Mouse (Mus musculus) midbrain, embryonic 13.5 days (tissue): Measurements from ENCODE around the gene 9130213A22Rik. TPM values are rescaled to one million over a fixed set of nuclear protein-coding genes. Genes with fewer than 3 reads are reported as not detected.

ENCODE experiments used
- ATAC-seq: fragments of 200-750 bp; cut with Nextera tagmentation; 2 replicates; pipeline ENCODE4 v1.8.0; 2017; ENCODE audit warnings: mild to moderate bottlenecking, moderate TSS enrichment, moderate library complexity
- H3K27ac ChIP-seq: fragments of 300-500 bp; sonication (generic); 2 replicates; pipeline ENCODE4 v1.5.1; 2015; ENCODE audit warnings: inconsistent platforms, mild to moderate bottlenecking, moderate library complexity
- H3K27me3 ChIP-seq: fragments of 300-500 bp; sonication (generic); 2 replicates; pipeline ENCODE4 v1.6.1; 2015; ENCODE audit warnings: mild to moderate bottlenecking, inconsistent platforms
- H3K36me3 ChIP-seq: fragments of 300-500 bp; sonication (generic); 2 replicates; pipeline ENCODE4 v1.6.1; 2015; ENCODE audit warnings: mild to moderate bottlenecking, inconsistent platforms
- H3K4me1 ChIP-seq: fragments of 300-500 bp; sonication (generic); replicated peaks from 2 replicates; pipeline ENCODE4 v1.6.1; 2015; ENCODE audit warnings: inconsistent platforms
- H3K4me2 ChIP-seq: fragments of 300-500 bp; sonication (generic); replicated peaks from 2 replicates; pipeline ENCODE4 v1.6.1; 2015; ENCODE audit warnings: moderate library complexity, mild to moderate bottlenecking, inconsistent platforms
- H3K4me3 ChIP-seq: fragments of 300-500 bp; sonication (generic); replicated peaks from 2 replicates; pipeline ENCODE4 v1.5.1; 2015; ENCODE audit warnings: mild to moderate bottlenecking, inconsistent platforms
- H3K9ac ChIP-seq: fragments of 300-500 bp; sonication (generic); replicated peaks from 2 replicates; pipeline ENCODE4 v1.6.1; 2015; ENCODE audit warnings: mild to moderate bottlenecking, inconsistent platforms
- H3K9me3 ChIP-seq: fragments of 300-500 bp; sonication (generic); 2 replicates; pipeline ENCODE4 v1.6.1; 2016; ENCODE audit warnings: mild to moderate bottlenecking, inconsistent platforms
- WGBS: fragments of 180-500 bp; shearing (Covaris S2); methylation state at CpG from one replicate; pipeline ENCODE4 v1.1.7; 2015; 5-methylcytosine and 5-hydroxymethylcytosine counted together
- polyA plus RNA-seq: library from polyadenylated mRNA; unstranded; fragments of >200 nt; fragmentation: Nextera tagmentation; extraction: Ambion mirVana; gene quantifications from 2 replicates; pipeline ENCODE4 v1.2.1, GENCODE M21; 2015

9130213A22Rik gene
- polyA plus RNA-seq, 1 experiment from 2014 or later: not detected

- Histone ChIP-seq H3K9me3 (no peaks in the 10 kb centered on the region), H3K9ac (peak within 1 kb of the TSS; percentile 97), H3K4me3 (peak within 1 kb of the TSS; percentile 97), H3K27me3 (no peaks in the 10 kb centered on the region), H3K4me2 (peak within 1 kb of the TSS; percentile 94), H3K4me1 (peaks cover 47% of the 10 kb centered on the region), H3K27ac (peak within 1 kb of the TSS; percentile 95), H3K36me3 (peaks cover 29% of the 10 kb centered on the region)
- ATAC-seq: peak; percentile 84
- WGBS: 1% methylated on average over 63 of the region's 67 CpGs
Measured at GRCm38 (mm10) chr11:69088103-69088855, 34.1 kb downstream of the 9130213A22Rik start, which contains the start of gene Vamp2. TSS of gene Vamp2 (plus strand) at chr11:69088490.

DNA sequence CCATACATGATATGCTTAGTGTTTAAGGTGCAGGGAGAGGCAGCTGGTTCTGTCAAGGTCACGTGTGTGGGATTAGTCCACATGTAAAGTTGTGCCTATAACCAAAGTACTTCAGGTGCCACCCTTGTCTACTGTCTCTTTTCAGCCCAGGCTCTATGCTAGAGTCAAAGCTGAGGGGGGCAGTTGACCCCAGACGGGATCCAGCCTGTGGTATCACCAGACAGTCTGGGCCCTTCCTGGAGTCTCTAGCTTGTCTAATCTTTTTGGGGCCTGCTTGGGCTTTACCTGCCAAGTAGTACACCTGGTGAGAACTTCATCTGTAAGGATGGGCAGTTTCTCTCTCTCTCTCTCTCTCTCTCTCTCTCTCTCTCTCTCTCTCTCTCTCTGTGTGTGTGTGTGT, 34.8 kb downstream of the 9130213A22Rik start:
- Histone ChIP-seq H3K9ac (peak overlapping the region; percentile 97; the same call in 1 of the 2 replicates), H3K4me3 (peak overlapping the region; percentile 97), H3K27me3 (no peaks in the 10 kb centered on the region), H3K9me3 (no peaks in the 10 kb centered on the region), H3K36me3 (peaks cover 26% of the 10 kb centered on the region), H3K27ac (peak overlapping the region; percentile 51; the same call in 1 of the 2 replicates), H3K4me2 (peak overlapping the region; percentile 94), H3K4me1 (peaks cover 45% of the 10 kb centered on the region)
- ATAC-seq: no peak
- WGBS: 81% methylated on average over 2 of the region's 2 CpGs

GRCm38 (mm10) chr11:69087082-69087481, 35.3 kb downstream of the 9130213A22Rik start:
- Histone ChIP-seq H3K4me2 (no peak overlapping the region), H3K9me3 (no peaks in the 10 kb centered on the region), H3K27me3 (no peaks in the 10 kb centered on the region), H3K36me3 (peaks cover 23% of the 10 kb centered on the region), H3K9ac (0 out of 2 replicates have a peak overlapping the region, but pooled peaks have one; percentile 28), H3K27ac (peak overlapping the region; percentile 51), H3K4me1 (peaks cover 43% of the 10 kb centered on the region), H3K4me3 (no peak overlapping the region)
- no peak for ATAC-seq
- 41% methylated on average over 4 of the region's 4 CpGs for WGBS

DNA sequence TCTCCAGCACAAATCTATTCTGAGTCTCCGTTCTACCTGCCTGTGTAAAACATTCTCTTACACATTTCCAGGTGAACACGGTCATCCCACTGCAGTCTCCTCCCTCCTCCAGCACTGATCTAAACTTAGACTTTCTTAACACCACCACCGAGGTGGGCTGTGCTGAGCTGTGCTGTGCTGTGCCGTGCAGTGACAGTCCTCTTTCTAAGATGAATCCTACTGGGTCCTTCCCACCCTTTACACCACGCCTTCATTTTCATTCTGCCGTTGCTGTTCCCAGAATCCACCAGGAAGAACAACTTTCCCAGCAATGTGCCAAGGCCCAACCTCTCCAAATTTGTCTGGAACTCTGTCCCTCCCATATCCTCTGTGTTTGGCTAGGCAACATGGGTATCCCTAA, 36.0 kb downstream of the 9130213A22Rik start:
- peaks cover 36% of the 10 kb centered on the region for H3K4me1 ChIP-seq
- no peaks in the 10 kb centered on the region for H3K9me3 ChIP-seq
- H3K9ac ChIP-seq: no peak overlapping the region
- H3K4me3 ChIP-seq: no peak overlapping the region
- no peaks in the 10 kb centered on the region for H3K27me3 ChIP-seq
- H3K27ac ChIP-seq: no peak overlapping the region
- H3K4me2 ChIP-seq: no peak overlapping the region
- no peak for ATAC-seq
- WGBS: 73% methylated on average over 6 of the region's 6 CpGs
- peaks cover 16% of the 10 kb centered on the region for H3K36me3 ChIP-seq

GRCm38 (mm10) chr11:69085608-69086007, 36.8 kb downstream of the 9130213A22Rik start:
- 70% methylated on average over 6 of the region's 6 CpGs for WGBS
- H3K36me3 ChIP-seq: peaks cover 11% of the 10 kb centered on the region

GRCm38 (mm10) chr11:69081613-69082012, 40.8 kb downstream of the 9130213A22Rik start:
- Histone ChIP-seq H3K4me2 (no peak overlapping the region), H3K27ac (no peak overlapping the region; the same call in 1 of the 2 replicates), H3K4me1 (no peaks in the 10 kb centered on the region), H3K9me3 (no peaks in the 10 kb centered on the region), H3K27me3 (no peaks in the 10 kb centered on the region), H3K4me3 (no peak overlapping the region), H3K9ac (no peak overlapping the region), H3K36me3 (no peaks in the 10 kb centered on the region)
- ATAC-seq: no peak
- 85% methylated on average over 7 of the region's 7 CpGs for WGBS

More at GRCm38 (mm10) chr11:69085608-69086007, 36.8 kb downstream of the 9130213A22Rik start:
- H3K4me2 ChIP-seq: no peak overlapping the region
- no peak overlapping the region for H3K9ac ChIP-seq
- H3K4me3 ChIP-seq: no peak overlapping the region
- no peak overlapping the region for H3K27ac ChIP-seq
- peaks cover 29% of the 10 kb centered on the region for H3K4me1 ChIP-seq
- no peak for ATAC-seq
- no peaks in the 10 kb centered on the region for H3K27me3 ChIP-seq
- no peaks in the 10 kb centered on the region for H3K9me3 ChIP-seq

DNA sequence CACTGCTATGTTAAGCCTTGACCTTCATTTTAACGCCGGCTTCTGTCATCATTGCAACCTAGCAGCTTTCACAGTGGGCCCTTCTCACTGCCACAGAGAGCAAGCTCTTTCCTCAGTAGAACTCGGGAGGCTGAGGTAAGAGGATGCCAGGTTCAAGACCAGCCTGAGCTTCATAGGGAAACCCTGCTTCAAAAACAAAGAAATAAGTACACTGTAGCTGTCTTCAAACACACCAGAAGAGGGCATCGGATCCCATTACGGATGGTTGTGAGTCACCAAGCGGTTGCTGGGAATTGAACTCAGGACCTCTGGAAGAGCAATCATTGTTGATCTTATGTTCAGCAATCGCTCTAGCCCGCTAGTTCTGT, 41.5 kb downstream of the 9130213A22Rik start:
- Histone ChIP-seq H3K27ac (no peak overlapping the region), H3K4me3 (no peak overlapping the region), H3K4me2 (no peak overlapping the region), H3K9me3 (no peaks in the 10 kb centered on the region), H3K27me3 (no peaks in the 10 kb centered on the region), H3K9ac (no peak overlapping the region), H3K4me1 (no peaks in the 10 kb centered on the region), H3K36me3 (no peaks in the 10 kb centered on the region)
- ATAC-seq: no peak
- 89% methylated on average over 8 of the region's 8 CpGs for WGBS

GRCm38 (mm10) chr11:69080102-69080854, 42.1 kb downstream of the 9130213A22Rik start:
- H3K27ac ChIP-seq: no peak overlapping the region
- H3K27me3 ChIP-seq: no peaks in the 10 kb centered on the region
- ATAC-seq: no peak
- no peak overlapping the region for H3K4me3 ChIP-seq
- H3K4me2 ChIP-seq: no peak overlapping the region
- H3K4me1 ChIP-seq: no peaks in the 10 kb centered on the region
- H3K36me3 ChIP-seq: no peaks in the 10 kb centered on the region
- no peak overlapping the region for H3K9ac ChIP-seq
- no peaks in the 10 kb centered on the region for H3K9me3 ChIP-seq
- WGBS: 85% methylated on average over 15 of the region's 15 CpGs

DNA sequence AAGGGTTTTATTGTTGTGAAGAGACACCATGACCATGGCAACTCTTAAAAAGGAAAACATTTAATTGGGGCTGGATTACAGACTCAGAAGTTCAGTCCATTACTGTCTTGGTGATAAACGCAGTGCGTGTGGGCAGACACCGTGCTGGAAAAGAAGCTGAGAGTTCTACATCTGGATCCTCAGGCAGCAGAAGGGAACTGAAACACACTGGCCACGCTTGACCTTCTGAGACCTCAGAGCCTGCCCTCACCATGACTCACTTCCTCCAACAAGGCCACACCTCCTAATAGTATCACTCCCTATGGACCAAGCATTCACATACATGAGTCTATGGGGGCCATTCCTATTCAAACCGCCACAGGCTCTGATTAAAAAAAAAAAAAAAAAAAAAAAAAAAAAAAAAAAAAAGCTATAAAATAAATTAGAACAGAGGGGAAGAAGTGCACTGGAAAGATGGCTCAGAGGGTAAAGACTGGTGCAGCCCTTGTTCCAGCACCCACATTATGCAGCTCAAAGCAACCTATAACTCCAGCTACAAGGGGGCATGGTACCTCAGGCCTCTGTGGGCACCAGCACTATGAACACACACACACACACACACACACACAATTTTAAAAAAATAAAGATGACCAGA, 43.5 kb downstream of the 9130213A22Rik start:
- no peaks in the 10 kb centered on the region for H3K9me3 ChIP-seq
- WGBS: 85% methylated on average over 5 of the region's 5 CpGs
- H3K27ac ChIP-seq: no peak overlapping the region
- H3K4me3 ChIP-seq: no peak overlapping the region
- H3K9ac ChIP-seq: no peak overlapping the region
- no peaks in the 10 kb centered on the region for H3K36me3 ChIP-seq
- no peak for ATAC-seq
- no peak overlapping the region for H3K4me2 ChIP-seq
- H3K27me3 ChIP-seq: no peaks in the 10 kb centered on the region
- H3K4me1 ChIP-seq: peaks cover 5% of the 10 kb centered on the region

- WGBS: 89% methylated on average over 6 of the region's 6 CpGs
Measured at GRCm38 (mm10) chr11:69078041-69078440, 44.3 kb downstream of the 9130213A22Rik start.

GRCm38 (mm10) chr11:69077316-69077715, 45.1 kb downstream of the 9130213A22Rik start:
- no peak overlapping the region for H3K4me2 ChIP-seq
- no peak for ATAC-seq
- H3K4me1 ChIP-seq: peaks cover 12% of the 10 kb centered on the region
- H3K27me3 ChIP-seq: no peaks in the 10 kb centered on the region
- H3K27ac ChIP-seq: no peak overlapping the region
- H3K36me3 ChIP-seq: no peaks in the 10 kb centered on the region
- 88% methylated on average over 9 of the region's 9 CpGs for WGBS
- no peak overlapping the region for H3K4me3 ChIP-seq
- no peak overlapping the region for H3K9ac ChIP-seq
- no peaks in the 10 kb centered on the region for H3K9me3 ChIP-seq

More at GRCm38 (mm10) chr11:69078041-69078440, 44.3 kb downstream of the 9130213A22Rik start:
- no peak overlapping the region for H3K9ac ChIP-seq
- no peak overlapping the region for H3K4me2 ChIP-seq
- no peak overlapping the region for H3K4me3 ChIP-seq
- ATAC-seq: no peak
- no peaks in the 10 kb centered on the region for H3K36me3 ChIP-seq
- no peaks in the 10 kb centered on the region for H3K9me3 ChIP-seq
- no peak overlapping the region for H3K27ac ChIP-seq
- peaks cover 7% of the 10 kb centered on the region for H3K4me1 ChIP-seq
- H3K27me3 ChIP-seq: no peaks in the 10 kb centered on the region

GRCm38 (mm10) chr11:69076572-69076971, 45.8 kb downstream of the 9130213A22Rik start:
- no peak overlapping the region for H3K4me2 ChIP-seq
- no peaks in the 10 kb centered on the region for H3K9me3 ChIP-seq
- ATAC-seq: no peak
- H3K27ac ChIP-seq: no peak overlapping the region
- H3K4me3 ChIP-seq: no peak overlapping the region
- H3K36me3 ChIP-seq: no peaks in the 10 kb centered on the region
- H3K27me3 ChIP-seq: no peaks in the 10 kb centered on the region
- no peak overlapping the region for H3K9ac ChIP-seq
- 74% methylated on average over 5 of the region's 5 CpGs for WGBS
- peaks cover 18% of the 10 kb centered on the region for H3K4me1 ChIP-seq
